Mouse (Mus musculus): Measurements from ENCODE around the gene Mill2.

Gene Mill2

DNA sequence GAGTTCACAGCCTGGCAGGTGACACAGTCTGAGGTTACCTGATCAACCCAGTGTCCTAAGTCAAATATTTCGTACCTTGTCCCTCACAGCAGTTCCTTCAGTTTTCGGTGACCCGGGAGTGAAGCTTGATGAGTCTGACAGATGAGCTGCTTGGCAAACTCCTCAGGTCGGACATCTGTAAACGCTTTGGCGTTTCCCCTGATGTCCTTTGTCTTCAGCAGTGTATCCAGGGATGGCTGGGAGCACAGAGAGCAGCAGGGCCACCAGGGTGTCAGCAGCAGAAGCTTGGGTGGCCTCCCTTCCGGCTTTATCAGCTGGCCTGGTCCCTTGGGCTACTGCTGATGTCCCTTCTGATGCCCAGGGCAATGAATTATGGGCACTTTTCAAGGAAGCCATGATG lies 38.9 kb downstream of the Mill2 start:
- DNase-seq, result no peak

DNA sequence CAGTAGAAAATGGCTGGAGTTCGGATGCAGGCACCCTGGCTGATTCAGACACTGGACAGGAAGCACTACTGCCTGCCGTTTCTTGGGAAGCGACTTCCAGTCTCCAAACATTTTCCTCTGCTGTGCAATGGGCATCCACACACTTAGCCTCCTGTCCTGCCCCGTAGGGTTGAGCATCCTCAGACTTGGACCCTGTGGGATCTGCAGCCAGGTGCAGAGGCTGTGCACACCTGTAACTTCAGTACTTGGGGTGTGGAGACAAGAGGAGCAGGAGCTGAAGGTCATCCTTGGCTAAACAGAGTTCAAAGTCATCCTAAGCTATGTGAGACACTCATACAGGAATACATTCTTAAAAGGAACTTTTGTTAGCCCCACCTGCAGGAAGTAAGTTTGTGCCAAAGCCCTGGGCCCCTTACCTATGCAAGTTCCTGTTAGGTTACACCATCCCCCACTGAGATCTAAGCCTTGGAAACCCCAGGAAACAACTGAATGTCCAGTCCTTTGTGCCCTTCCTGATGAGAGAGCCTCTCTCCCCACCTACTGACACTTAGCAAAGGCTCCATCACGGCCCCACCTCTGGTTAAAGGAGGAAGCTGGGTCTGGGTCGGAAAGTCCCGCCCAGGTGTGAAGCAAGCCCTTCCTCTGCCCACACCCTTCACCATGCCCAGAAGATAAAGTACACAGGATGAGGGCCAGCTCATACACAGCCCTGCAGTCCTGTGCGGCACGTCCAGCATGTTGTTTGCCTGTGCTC lies 44.4 kb downstream of the Mill2 start:
- no peak for DNase-seq

DNA sequence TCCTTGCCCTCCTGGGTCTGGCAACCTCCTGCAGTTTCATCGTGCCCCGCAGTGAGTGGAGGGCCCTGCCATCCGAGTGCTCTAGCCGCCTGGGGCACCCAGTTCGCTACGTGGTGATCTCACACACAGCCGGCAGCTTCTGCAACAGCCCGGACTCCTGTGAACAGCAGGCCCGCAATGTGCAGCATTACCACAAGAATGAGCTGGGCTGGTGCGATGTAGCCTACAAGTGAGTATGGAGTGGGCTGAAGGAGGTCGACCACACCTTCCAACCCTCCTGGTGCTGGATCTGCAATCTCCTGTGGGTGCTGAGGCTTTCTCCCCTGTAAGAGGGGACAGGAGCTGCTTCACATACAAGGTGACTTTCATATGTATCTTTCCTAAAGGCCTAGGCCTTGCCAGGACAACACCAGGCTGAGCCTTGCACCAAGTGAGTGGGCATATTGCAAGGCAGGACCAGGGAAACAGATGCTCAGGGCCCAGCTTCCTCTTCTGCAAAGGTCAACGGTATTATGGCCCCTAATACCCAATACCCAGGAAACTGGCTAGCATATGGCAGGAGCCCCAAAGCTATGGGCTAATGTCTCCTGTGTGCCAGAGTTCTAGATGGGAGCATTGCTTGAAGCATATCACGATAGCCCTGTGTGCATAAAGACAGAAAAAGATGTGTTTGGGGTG lies 45.1 kb downstream of the Mill2 start:
- no peak for DNase-seq

DNA sequence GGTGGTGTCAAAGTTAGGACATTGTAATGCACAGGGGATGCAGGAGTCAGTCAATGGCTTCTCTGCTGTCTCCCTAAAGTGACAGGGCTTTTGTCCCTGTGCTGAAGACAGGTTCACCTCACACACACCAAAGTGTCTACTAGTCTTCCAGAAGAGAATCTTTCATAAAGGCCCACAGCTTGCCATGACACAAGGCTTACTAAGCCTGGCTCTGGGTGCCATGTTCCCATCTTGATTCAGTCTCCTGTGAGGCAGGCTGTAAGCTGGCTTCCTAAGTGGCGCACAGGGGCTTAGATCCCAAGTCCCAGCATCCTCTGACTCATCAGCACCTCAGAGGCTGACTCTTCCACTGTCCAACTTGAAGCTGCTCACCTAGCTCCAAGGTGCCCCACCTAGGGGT lies 47.2 kb downstream of the Mill2 start:
- no peak for DNase-seq

DNA sequence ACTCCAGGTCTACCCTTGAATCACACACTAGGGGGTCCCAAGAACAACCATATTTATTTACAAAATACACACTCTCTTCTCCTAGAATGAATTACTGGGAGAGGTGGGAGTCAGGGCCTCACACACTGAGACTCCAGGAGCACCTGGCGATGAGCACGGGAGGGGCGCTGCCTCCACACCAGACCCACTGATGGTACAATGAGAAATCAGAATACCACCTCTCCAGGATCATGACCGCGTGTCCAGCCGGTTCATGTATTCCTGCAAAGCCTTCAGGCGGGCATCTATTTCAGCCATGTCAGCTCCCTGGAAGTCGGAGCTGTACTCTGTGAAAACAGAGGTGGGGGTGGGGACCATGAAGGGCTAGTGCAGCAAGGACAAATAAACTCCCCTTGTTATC lies 51.1 kb downstream of the Mill2 start:
- no peak for DNase-seq

DNA sequence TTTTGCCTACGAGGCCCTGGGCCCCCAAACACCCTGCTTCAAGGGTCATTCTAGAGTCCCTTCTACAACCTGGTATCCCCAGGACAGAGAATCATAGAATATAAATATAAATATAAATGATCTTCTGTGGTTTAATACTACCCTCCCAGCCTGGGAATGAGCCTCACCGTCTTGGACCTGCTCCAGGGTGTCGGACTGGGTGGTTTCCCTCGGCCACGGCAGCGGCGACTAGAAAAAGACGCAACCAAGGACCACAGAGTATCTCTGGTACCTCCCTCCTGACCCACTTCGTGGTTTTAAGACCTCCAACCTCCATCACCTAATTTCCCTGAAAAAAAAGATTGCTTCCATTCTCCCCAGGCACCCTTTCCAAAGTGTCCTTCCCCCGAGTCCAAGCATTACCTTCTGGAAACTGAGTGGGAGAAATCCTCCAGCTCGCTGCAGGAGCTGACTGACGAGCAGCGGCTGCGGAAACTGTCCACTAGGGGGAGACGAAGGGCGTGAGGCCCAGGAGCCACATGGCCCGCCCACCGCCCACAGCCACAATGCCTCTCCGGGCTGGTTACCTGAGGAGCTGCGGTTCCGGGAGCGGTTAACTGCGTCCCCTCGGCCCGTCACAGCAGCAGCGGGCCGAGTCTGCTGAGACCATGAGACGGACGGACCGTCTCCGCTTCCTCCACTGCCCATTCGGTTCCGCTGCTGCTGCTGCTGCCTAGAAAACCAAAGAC lies 52.3 kb downstream of the Mill2 start:
- peak; percentile 89 for DNase-seq

DNA sequence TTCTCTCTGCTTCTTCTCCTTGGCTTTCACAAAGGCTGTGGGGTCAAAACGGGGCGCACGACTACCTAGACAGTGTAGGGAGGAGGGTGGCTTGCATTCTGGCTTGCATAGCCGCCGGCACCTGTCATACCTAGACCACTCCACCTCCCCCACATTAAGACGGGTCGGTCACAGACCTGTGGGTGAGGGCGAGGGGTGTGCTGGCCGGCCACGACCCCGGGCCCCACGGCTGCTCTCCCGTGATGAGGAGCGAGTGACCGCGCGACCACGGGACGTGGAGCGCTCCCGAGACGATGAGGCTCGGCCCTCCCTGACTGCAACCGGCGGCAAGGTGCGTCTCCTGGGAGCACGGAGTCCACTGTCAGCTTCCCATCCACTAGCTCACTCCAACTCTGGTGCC lies 53.2 kb downstream of the Mill2 start:
- no peak for DNase-seq

DNA sequence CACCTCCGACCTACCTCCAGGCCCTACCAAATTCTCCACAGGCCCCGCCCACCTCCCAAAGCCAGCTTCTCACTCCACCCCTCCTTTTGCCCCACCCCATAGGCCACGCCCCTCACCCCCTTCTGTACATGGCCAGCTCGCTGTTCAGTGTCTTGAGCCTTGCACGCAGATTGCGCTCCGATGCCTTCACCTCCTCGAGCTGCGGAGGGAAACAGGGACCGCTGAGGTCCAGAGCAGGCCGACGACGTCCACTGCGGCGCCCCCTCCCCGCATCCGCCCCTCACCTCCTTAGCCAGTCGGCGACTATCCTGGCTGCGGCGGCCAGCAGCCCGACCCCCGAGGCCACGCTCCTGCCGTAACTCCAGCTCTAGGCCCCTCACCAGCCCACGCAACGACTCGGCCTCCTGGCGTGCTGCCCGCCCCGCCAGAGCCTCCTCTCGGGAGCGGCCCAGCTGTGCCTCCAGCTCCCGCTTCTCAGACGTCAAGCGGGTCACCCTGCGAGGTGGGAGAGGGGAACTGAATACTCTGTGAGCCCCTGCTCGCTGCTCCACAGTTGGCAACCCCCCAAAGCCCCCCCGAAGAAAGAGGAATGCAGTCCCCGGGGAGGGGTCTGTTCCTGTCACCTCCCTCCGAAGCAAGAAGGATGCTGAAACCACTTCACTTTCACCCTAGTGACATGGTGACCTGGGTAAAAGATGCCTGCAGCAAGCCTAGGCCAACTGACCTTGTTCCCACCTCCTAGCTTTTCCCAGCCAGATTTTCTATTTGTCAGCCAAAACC lies 54.1 kb downstream of the Mill2 start:
- DNase-seq, result peak; percentile 82

DNA sequence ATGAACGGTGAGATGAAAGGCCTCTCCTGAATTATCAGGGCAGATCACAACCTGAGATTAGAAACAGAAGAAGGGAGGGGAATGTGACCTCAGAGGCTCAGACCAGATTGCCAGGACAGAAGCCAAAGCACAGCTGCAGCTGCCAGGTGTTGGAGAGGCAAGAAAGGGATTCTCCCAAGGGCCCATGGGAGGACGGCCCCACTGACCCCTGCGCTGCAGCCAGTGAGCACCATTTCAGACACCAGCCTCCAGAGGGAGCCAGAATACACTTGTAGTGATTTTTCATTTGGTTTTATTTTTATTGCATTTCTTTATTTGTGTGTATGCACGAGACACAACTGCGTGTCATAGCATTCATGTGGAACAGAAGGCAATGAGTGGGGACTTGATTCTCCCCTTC lies 56.8 kb downstream of the Mill2 start:
- peak; percentile 58 for DNase-seq

DNA sequence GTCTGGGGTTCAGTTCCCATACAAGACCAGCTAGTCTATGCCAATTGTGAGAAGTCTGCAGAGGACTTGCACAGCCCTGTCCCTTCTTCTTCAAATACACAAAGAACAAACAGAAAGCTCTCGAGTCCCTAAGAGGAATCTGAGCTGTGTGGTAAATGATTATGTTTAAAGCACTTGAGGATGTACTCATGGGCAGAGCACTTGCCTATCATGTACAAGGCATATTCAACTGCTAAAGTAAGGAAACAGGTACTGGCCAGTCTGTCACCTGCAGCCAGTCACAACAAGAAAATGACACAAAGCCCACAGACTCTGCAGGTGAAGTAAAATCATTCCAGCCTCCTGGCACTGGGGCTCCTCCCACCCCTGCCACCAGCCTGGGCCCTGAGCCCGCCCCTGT lies 60.7 kb downstream of the Mill2 start:
- no peak for DNase-seq

DNA sequence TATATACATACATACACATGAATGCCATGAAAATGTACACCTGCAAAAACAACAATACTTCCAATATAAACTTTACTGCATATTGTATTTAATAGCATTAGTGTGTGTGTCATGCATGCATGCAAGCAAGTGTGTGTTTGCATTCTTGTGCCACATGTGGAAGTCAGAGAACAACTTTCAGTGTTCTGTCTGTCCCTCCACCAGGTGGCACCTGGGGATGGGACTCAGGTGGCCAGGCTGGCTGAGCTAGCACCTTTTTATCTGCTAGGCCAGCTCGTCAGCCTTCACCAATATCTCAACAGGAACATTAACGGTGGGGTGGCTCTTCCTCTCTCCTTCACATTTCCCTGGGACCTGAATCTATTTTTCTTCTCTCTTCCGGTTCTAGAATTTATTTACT lies 62.7 kb downstream of the Mill2 start:
- DNase-seq, result no peak

DNA sequence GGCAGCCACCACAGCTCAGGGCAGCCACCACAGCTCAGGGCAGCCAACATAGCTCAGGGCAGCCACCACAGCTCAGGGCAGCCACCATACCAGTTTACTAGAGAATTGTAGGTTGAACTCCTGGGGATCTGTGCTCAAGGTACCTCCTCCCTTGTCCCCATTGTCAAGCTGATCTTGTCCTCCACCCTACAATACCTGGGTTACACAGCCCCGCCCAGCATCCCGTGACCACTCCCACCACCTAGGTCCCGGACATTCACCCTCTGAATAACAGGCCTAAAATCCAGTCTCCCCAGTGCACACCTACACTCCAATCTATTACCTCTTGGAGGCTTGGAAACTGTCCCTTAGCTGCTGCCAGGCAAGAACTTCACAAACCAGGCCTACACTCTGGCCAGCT lies 65.2 kb downstream of the Mill2 start:
- no peak for DNase-seq

DNA sequence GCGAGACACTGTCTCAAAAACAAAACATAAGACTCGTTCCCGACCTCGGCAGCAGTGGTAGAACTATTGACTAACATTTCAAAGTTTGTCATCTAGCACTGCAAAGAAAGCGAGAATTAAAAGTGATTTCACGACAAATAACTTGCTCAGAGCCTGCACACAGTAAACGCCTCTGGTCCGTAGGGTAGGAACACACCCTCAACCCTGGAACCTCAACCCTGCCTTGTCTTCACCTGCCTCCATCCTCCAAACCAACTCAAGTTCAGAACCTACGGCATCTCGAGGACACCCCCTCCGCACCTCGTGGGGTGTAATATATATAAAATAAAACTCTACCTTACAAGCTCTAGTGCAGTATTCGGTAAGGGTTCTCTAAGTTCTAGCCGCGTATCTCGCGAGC lies 70.0 kb downstream of the Mill2 start:
- DNase-seq, result no peak

DNA sequence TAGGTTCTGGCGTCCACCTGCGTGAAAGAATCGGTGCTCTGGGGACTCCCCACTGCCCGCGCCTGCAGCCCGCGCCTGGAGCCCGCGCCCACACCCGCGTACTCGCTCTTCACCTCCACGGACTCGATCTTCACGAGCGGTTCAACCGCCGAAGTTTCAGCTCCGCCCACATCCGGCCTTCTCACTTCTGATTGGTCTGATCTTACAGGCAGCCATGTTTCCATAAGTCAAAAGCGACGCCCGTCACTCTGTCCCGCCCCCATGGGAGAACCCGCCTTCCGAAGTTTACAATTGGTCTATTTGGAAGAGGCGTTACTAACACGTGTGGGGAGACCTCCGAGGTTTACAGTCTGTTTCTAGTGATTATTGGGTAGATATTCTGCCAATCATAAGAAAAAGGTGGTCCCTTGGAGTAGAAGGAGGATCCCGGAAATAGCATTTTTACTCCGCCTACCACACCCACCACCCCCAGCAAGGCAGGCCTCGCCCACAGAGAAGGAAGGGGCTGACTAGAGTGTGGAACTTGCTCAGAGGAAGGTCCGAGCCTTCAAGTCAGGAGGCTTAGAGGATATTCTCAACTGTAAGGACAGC lies 70.6 kb downstream of the Mill2 start, which contains the start of gene Ccdc61:
Gene Ccdc61, minus strand, starts transcription at position 175 of the 591 bp plus-strand sequence.
- DNase-seq, result peak; percentile 99

Measured in cerebellum, adult 9-10 months (tissue).